Mouse (Mus musculus) CH12F3 (cell line): Measurements from ENCODE around the gene Adora3.

Source experiments
- in situ Hi-C: fragments of 300-500 bp; cut with MboI; formaldehyde crosslinking; loops from 2 replicates; pipeline ENCODE4 v1.14.3; 2020; ENCODE audit warnings: low sequenced_read_pairs

Gene Adora3

DNA sequence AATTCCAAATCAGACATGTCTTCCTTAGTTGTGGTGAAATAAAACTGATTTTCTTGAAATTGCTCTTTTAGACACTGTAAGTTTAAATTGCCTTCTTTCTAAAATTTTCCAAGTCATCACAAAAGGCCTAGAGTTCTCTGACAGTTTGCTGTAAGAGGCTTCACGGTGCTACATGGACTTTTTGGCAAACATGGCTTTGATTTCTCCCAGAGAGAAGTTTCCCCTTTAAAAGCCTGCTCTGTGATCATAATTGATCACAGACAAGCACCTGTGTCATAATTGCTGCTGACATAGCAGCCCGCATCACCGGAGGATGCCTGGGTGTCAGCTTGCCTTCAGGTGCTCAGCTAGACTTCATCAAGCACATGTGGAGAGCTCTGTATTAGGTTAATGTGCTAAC, at the start of gene Adora3, which contains the start of gene Tmigd3:
TSS of gene Adora3 (plus strand) at position 301 of the 400 bp plus-strand sequence.
TSS of gene Tmigd3 (plus strand) at position 346 of the 400 bp plus-strand sequence.
- in situ Hi-C loops: no loop called here

DNA sequence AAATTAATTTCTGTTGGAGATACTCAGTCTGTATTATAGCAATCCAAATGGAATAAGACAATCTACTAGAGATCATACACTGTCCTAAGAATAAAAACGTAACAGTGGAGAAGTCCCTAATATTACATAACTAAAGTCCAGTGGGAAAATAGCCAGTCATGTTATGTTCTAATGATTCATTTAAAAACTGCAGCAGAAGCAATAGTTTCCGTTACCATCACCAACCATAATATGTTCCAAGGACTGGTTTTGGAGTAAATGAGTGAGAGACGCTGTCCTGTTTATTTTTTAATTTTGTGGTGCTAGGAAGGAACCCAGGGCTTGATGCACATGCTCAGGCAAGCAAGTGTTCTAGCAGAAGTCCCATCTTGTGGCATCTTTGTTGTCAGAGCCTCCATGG, 49.2 kb upstream of the Adora3 start:
- in situ Hi-C loops: no loop called here

DNA sequence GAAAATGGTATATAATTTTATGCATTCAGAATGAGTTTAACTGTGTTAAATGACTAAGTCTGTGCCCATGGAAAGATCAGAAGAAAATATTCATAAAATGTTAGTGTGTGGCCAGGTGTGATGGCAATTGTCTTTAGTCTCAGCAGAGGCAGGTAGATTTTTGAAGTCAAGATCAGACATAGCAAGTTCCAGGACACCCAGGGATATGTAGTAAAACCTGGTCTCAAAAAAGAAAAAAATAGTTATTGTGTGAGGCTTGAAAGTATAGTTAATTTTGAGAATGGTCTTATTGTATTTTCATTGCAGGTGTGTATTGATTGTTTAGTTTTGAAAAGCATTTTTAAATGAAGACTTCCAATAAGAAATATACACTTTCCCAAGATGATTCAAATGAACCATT, 47.0 kb upstream of the Adora3 start:
- in situ Hi-C loops: no loop called here

DNA sequence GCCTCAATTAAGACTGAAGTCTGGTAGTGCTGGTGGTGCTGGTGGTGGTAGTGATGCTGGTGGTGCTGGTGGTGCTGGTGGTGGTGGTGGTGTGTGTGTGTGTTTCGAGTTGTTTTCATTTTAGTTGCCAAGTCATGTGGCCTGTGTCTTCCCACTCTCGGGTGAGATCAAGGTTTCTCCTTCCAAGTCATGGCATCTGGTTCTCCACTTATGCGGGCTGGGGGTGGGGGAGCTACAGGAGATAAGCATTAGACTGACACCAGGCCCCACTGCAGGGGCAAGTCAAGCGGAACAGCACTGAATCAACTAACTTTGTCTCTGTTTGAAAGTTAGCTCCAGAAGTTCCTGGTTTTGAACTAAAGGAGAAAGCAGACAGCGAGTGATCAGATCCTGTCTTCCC, 46.6 kb upstream of the Adora3 start:
- in situ Hi-C loops: no loop called here

DNA sequence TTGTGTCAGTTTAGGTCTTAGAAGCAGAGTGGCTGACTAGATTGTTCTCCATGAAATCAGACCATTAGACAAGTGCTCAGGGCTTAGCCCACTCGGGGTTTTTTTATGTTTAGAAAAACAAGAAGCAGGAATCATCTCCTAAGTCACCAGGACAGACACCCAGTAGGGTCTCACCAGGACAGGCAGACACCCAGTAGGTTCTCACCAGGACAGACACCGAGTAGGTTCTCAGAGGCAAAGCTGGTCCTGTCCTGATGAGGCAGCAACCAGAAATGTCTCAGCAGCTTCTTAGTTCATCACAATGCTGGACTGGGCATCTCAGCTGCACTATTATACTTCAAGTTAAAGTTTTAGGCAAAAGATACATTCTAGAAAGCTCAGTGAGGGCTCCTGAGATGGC, 46.0 kb upstream of the Adora3 start:
- in situ Hi-C loops: no loop called here

DNA sequence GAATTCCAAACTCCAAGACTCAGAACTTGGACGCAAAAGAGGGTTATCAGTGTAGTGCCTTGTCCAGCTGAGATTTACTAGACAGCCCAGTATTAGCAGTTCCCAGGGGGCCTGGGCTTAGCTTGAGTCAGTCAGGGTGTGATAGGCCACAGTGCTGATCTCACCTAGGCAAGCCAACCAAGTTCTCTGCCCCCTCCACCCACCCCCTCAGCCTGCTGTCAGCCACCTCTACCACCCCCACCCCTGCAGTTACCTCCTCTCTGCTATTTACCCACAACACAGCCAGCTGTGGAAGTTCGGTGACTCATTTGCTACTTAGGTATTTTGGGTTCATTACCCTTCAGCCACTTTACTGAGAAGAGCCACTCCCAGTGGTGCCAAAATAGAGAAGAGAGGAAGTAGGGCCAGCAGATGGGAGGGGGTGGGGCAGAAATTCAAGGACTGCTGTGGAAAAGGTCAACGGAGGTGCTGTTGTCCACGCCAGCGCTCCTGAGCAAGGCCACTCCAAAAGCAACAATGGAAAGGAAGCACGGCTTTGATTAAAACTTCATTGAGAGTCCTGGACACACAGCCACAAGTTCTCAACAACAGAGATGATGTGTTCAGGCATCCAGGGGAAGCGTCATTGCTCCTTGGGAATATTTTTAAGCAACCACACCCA, 45.0 kb upstream of the Adora3 start:
- in situ Hi-C loops: no loop called here

DNA sequence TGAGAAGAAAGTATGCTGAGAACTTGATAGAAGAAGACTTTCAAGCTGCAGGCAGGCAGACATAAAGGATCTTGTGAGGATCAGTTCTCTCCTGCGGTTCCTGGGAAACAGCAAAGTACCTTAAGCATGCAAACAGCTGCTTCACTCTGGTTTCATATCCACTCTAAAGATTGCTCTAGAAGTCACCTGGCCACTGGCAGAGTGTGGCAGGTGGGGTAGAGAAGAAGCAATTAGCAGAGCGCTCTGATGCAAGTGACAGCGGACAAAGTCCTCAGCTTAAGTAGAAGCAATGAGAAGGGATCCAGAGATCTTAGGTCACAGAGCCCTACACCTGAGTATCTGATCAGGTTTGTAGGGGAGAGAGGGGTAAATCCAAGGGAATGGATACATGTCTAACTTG, 39.1 kb upstream of the Adora3 start:
- in situ Hi-C loops: no loop called here

DNA sequence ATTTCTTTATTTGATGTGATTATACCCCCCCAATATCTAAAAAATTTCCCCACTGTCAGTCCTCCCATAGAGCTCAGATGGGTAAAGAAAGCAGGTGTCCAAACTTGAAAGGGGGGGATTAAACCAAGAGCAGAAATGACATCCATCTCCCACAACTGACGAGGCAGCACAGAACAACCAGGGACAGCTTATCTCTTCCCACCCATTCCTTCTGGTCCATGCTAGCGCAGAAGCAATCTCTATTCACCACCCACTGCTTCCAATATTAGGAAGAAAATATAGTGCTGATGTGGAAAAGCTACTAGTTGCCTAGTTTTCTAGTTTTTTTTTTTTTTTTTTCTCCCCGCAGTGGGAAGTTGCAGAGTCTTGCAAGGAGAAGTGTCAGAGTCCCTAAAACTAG, 34.8 kb upstream of the Adora3 start:
- in situ Hi-C loops: no loop called here

DNA sequence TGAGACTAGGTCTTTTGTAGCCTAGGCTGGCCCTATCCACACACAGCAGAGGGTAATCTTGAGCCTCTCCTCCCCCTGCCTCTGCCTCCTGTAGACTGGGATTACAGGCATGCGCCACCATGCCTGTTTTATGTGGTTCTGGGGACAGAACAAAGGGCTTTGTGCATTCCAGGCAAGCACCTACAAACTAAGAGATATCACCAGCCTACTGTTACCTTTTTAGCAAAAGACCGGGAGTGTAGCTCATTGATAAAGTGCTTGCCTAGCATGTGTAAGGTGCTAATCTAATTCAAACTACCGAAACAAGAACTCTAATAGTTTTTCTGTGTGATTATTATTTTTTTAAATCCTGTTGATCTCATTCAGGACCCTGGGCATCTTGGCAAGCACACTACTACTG, 33.8 kb upstream of the Adora3 start:
- in situ Hi-C loops: no loop called here

DNA sequence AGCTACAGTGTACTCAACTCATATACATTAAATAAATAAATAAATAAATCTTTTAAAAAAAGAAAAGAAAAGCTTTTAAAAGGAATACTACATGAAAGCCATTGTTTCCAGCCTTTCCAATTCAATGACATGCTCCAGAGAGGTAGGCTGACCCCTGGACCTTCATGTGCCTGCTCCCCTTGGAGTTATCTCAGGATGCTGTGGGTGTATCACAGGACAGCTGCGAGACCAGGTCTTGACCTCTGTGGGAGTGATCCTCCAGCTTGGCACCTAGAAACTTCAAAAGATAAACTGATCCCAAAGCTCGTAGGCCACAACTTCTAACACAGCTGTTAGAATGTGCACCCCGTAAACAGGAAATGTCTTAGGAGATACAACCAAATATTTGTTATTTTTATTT, 32.0 kb upstream of the Adora3 start:
- in situ Hi-C loops: no loop called here

DNA sequence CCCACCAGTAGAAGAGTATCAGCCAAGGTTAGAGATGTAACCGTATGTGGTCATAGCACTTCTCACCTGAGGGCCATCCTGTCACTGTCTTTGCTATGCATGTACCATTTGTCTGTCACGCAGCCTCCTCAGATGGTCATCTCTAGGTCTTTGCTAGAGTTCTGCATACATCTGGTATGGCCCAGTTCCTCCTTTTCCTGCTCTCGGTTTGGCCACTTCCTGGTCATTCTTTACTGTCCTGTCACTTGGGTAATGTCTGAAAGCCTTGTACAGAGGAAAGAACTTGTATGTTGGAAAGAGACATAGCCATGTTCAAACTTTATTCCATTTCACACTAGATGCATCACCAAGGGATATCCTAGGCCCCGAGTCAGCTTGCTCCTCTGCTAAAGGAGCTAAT, 30.8 kb upstream of the Adora3 start:
- in situ Hi-C loops: no loop called here

DNA sequence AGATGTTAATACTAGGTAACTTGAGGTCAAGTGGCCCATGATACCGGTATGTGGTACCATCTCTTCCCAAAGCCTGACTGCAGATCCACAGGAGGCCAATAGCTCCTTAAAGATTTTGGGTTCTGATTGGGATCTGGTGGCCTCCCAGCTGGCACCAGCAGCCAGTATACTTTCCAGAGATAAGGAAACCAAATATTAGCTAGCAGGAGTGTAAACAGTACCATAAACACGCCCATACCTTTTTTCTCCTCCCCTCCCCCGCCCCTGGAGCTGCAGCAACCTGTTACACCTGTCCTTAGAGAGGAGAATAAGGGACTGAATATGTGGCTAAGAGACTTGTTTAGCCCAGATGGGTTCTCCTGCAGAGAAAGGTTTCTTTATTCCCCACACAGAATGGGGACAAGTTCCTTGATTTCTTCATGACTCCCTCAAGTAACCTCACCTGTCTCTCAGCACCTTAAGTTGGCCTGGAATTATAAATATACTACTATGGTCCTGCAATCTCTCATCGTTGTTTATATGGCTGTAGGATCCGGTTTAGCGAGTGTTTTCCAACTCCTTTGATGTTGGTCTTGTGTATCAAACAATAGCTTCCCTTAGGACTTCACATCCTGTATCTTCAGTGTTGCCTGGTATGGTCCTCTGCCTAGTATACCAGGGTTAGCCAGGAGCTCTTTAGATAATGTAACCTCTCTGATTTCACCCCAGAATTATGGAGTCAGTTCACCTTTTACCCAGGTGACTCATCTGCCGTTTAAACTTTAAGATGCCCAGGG, 24.2 kb upstream of the Adora3 start:
- in situ Hi-C loops: no loop called here

DNA sequence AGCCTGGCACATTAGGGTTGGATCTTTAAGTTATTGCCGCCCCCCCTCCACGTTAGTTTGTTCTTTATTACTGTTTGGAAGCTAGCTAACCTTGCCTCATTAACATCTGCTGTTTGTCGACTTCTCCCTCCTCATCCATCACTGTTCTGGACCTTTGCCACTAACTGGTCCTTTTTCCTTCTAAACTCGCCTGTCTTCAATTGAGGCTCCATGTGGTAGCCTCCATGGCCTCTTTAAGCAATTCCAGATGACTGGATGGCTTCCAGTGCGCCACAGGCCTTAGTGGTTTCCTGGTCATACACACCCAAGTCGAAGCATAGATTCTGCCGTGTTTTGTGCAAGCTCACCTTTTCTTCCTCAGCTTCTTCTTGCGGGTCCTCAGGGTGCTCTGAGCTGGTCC, 16.9 kb upstream of the Adora3 start:
- in situ Hi-C loops: no loop called here

DNA sequence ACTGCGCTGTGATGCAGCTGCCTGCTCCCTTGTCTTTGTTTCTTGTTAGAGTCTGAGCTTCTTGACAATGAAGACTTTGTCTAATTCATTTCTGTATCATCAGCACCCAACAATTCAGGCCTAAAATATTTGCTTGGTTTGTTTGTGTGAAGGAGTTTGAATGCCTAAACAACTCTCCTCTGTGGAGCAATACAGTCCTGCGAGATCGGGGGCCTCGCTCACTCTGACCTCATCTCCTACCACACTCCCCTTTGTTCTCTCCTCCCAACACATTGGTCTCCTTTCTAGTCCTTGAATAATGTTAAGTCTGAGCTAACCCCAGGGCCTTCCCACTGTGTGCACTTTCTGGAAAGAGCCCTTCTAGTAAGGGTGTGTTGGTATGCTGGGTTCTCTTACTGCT, 15.9 kb upstream of the Adora3 start:
- in situ Hi-C loops: no loop called here

DNA sequence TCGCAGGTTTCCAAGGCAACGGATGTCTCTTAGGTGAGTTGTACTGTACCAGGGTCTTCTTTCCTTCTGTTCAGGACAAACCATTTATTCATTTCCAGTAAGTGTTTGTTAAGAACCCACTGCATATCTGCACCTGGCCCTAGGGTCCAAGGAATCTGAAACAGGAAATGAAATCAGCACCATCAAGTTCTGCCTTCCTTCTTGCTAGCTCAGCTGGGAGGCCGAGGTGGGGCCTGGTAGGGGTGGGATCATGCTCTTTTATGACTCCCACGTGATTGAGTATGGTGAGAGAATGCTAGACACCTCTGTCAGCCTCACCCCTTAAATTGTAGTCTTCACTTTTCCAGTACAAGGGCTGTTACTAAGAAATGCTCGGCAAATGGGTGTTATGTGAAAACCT, 13.1 kb upstream of the Adora3 start:
- in situ Hi-C loops: no loop called here

DNA sequence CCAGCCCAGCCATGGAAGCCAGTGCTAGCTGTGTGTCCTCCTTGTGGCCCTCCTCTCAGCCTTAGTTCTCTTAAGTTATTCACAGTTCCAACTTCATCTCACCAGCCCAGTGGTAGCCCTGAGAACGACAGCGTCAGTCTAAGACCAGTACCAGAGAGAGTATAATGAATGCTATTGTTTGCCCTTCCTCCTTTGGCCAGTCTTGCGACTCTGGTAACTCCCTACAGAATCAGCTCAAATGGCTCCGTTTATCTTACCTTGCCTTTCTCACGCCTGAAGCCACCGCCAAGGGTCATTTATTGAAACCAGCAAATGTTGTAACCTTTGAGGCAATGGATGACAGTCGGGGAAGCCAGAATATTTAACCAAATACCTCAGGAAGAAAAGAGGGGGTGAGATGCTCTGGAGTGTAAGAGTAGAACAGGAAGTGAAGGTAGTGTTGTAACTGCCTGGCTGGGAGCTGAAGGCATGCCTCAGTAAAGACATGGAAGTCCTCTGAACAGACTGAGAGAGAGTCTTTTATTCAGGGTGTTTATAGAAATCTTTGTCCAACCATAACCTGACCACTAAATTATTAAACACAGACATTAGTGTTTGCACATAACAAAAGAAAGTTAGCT, 8.8 kb upstream of the Adora3 start:
- in situ Hi-C loops: no loop called here

DNA sequence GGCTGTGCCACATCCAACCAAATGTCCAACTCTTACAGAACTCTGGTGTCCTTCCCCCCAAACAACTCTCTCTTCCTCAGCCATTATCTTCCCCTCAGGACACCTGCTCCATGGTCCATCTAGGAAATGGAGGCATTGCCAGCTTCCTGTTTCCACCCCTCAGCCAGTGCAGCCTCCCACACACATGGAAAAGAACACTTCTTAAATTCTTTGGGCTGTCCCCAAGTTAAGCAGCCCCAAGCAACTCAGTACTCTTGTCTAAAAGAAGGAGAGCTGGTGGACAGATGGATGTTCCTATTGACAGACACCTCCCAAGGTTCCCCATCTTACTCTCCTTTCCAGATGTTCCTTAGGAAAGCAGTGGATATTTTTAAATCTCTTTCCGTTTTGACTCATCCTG, 6.5 kb upstream of the Adora3 start:
- in situ Hi-C loops: no loop called here

DNA sequence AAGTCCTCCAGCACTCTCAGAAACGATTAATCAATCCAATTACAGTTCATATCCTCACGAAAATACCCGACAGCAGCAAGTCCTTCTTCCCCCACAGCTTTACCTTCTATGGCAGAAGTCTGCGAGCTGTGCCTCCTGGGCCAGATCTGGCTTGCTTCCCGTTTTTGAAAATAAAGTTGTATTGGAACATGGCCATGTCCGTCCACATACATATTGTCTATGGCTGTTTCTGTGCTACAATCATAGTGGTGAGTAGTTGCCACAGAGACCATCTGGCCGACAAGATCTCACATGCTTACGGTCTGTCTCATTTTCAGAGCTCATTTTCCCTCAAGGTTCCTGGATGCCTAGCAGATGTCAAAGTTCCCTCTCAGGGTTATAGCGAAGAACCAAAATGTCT, 5.5 kb upstream of the Adora3 start:
- in situ Hi-C loops: no loop called here

DNA sequence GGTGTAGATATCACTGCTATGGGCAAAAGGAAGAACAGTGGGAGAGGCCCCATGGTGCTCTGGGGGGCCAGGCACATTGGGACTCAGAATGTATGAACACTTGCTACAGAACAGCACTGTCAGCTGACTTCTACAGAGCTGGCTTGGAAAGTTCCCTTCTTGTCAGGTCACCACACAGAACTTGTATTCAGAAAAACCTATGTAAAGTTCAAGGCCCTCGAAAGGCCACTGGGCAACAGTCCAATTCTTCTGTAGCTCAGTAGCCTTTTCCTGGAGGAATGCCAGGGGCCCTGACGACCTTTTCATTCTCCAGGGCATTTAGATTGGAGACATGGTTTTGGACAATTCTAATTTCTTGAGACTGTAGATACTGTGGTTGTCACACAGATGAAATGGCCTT, 2.5 kb upstream of the Adora3 start:
- in situ Hi-C loops: no loop called here

DNA sequence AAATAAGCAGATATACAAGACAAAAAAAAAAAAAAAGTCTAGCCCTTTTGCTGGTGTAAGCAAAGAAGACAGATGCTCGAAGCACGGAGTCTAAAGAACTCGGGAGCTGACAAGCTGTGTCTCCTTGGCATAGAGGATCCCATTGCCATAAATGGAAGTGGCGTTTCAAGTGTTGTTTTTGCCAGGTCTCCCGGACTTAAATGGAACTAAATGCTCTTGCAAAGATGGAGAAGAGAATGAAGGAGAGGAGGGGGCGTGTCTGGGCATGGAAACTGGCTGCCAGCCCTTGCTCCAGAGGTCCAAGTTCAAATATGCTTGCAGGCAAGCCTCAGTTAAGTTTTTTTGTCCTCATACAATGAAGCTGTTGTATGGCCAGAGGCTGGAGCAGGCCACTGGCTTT, 1.4 kb downstream of the Adora3 start:
- in situ Hi-C loops: no loop called here

DNA sequence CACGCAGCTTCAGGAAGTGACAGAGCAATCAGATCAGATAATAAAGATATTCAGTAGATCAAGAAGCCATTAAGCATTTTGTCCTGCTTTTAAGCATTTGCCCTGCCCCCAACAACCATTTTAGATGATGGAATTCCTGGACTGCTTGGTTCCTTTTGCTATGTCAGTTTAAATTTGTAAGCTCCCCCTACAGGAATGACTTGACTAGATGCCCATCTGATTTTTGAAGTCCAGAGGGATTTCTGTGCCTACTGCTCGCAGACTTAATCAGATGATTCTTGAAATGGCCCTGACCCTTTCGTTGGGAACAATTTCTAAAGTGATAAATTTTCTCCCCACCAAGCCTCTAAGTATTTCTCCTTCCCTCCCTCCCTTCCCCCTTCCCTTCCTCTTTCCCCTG, 1.9 kb downstream of the Adora3 start:
- in situ Hi-C loops: no loop called here
